Mouse (Mus musculus) liver, adult 2 months (tissue): Measurements from ENCODE around the gene Dzip1.

Experiments
- CTCF ChIP-seq: fragments of 200-500 bp; IDR thresholded peaks from 2 replicates; pipeline ENCODE4 v1.5.1; 2011; ENCODE audit warnings: low read depth, low read length, control low read depth
- POLR2A ChIP-seq: fragments of 200-500 bp; IDR thresholded peaks from 2 replicates; pipeline ENCODE4 v1.6.1; 2011; ENCODE audit warnings: low read length, control low read depth; ENCODE audit not compliant: insufficient read depth; ENCODE audit errors: extremely low read depth

DNA sequence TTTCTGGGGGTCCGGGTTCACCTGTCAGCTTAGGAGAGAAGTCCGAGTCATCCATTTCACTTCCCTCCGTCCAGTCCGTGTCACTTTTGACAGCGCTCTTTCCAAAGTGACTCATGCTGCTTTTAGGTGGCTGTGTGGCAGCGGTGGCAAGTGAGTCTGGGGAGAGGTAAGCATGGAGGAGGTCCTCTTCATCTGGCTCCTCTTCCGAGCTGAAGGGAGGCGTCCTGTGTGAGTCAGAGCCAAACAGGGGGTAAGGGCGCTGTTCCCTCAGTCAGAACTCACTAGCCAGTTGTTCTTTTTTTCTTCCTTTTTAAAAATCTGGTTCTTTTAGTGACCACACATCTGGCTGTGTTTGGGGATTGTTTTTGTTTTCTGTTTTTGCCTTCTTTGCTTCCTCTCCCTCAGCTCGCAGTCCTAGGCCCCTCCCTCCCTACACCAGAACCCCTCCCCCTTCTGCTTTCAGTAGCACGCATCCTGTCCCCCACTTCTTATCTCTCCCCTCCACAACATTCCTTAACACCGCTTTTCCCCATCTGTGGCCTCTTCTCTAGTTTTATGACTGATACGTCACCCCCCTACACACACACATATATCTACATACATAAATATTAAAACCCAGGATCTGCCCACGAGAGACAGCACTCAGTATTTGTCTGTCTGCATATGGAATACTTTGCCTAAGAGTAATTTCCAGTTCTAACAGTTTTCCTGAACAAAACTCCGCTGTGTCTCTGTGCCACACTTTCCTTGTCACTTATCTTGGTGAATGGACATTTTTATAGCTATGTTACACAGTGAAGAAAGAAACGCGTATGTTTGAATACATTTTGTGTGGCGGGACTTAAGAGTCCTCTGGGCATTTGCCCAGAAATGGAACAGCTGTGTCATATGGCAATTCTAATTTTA is 41.7 kb downstream of the Dzip1 start:
- no peak for TF ChIP-seq CTCF
- no peak for TF ChIP-seq POLR2A
